Mouse (Mus musculus): ENCODE results near the gene Ccdc58. TPM values are rescaled to one million over a fixed set of nuclear protein-coding genes. Genes with fewer than 3 reads are reported as not detected.
"Not testable (repeated sequence)": the region's sequence is repeated elsewhere in the genome, so short reads cannot be mapped to it uniquely, and the experiment has no call there.

Ccdc58 gene
- polyA plus RNA-seq, 1 experiment from 2014 or later, result 78.1 TPM

DNA sequence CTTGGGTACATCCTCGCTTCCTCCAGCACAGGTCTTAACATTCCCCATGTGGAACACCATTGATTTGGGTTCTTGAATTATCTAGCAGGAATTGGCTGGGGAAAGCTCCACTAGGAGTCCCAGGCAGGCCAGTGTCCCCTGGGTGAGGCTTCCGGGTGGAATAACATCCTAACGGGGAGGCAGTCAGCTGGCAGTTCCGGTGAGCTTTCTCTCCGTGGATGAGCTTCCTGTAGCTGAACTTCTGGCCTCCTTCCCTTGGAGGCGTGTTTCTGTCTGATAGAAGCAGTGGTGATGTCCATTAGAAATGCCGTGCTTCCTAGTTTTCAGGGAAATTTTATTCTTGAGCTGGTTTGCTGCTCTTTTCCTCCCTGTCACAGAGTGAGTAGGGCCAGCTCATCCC, 17.6 kb downstream of the Ccdc58 start:
- Histone ChIP-seq H3K27me3 (no peaks in the 10 kb centered on the region), H3K9me3 (no peaks in the 10 kb centered on the region), H3K4me3 (no peak overlapping the region), H3K9ac (no peak overlapping the region), H3K4me2 (no peak overlapping the region), H3K27ac (no peak overlapping the region), H3K4me1 (no peaks in the 10 kb centered on the region), H3K36me3 (peaks cover 28% of the 10 kb centered on the region; the same call in 1 of the 2 replicates)
- WGBS, result 84% methylated on average over 7 of the region's 7 CpGs
- ATAC-seq (ENCODE audit: borderline replicate concordance, extremely low read depth, low FRiP score, low TSS enrichment), result no peak

DNA sequence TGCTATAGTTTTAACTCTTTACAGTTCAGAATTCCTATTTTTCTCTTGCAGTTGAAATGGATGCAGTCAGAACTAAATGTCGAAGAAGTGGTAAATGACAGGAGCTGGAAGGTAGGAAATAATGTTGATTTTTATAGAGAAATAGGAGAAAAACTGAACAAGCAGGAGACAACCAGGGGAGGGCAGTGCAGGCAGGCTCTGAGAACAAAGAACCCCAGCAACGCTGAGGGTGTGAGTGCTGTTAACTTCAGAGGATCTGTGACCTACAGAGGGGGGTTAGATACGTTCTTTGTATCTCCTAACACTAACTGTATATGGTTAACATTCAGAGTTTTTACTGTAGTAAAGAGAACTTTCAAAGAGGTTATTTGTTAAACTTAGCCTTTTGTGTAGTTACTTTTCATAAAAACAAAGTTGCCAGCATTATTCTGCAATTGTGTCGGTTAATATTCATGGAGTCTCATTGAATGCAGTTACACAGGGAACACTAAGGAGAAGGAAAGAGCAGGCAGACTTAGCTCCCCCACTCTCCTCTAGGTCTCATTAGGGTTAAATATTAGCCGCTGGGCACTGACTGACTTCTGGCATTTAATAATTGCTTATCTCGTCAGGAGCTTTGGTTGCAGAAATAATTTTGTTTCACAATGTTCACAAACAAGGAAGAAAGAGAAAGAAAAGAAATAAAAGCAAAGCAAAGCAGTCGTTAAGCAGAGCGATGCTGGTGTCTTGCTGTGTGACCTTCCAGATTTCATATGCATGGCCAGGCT, 18.5 kb downstream of the Ccdc58 start:
- H3K27ac ChIP-seq, result no peak overlapping the region
- H3K36me3 ChIP-seq, result peaks cover 25% of the 10 kb centered on the region; the same call in 1 of the 2 replicates

DNA sequence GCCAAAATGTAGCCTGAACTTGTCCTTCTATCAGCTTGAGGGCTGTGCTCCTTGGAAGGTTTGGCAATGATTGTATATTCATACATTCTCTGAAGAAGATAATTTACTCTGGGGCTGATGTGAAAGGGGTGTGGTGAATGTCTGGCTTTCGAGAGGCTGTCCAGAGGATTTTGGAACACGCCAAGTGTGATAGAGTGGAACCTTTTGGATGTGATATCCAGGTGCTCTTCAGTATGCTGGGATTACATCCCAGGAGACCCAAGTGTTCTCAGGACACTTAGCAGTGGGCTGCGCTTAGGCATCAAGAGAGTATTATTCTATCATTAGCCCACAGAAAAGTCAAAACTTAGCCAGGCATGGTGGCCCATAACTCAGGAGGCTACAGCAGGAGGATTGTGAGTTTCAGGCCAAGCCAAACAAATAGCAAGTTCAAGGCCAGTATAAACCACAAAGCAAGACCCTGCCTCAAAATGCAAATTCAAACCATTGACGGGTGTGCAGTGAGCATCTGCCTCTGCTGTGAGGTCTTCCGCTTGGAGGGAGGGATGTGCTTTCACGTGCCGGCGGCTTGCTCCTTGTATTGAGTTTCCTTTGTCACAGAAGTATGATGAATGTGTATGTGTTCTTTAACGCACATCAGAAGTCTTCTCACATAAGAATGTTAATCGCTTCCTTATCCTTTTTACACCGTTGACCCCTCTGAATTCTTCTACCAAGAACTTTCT, 19.5 kb downstream of the Ccdc58 start:
- Histone ChIP-seq H3K27me3 (no peaks in the 10 kb centered on the region), H3K27ac (no peak overlapping the region), H3K9ac (no peak overlapping the region), H3K9me3 (no peaks in the 10 kb centered on the region), H3K4me2 (no peak overlapping the region), H3K36me3 (0 out of 2 replicates have a peak, but pooled peaks cover 20% of the 10 kb centered on the region), H3K4me3 (no peak overlapping the region), H3K4me1 (no peaks in the 10 kb centered on the region)
- ATAC-seq (ENCODE audit: borderline replicate concordance, extremely low read depth, low FRiP score, low TSS enrichment), result no peak
- 88% methylated on average over 11 of the region's 11 CpGs for WGBS

More for the DNA sequence above, 18.5 kb downstream of the Ccdc58 start:
- Histone ChIP-seq H3K9ac (no peak overlapping the region), H3K4me2 (no peak overlapping the region), H3K4me1 (no peaks in the 10 kb centered on the region), H3K27me3 (no peaks in the 10 kb centered on the region), H3K9me3 (no peaks in the 10 kb centered on the region), H3K4me3 (no peak overlapping the region)
- 80% methylated on average over 8 of the region's 8 CpGs for WGBS
- ATAC-seq (ENCODE audit: borderline replicate concordance, extremely low read depth, low FRiP score, low TSS enrichment), result no peak

DNA sequence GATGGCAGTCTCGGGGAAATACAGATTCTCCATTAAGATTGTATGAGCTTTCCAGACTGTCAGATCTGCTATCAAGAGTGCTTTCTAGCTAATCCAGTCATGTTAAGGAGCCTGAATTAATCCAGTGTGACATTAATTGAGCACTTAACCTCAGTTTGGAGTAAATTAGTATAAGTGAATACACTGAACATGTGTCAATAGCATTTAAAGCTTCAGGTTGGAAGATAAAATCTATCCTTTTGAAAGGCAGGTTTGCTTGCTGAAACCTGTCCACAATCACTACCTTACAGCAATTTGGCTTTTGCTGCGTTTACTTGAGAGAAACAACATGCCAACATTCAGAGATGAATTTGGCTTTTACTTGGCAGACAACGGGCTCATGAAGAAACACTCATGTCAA, 22.6 kb downstream of the Ccdc58 start:
- Histone ChIP-seq H3K4me1 (no peaks in the 10 kb centered on the region), H3K9ac (no peak overlapping the region)

DNA sequence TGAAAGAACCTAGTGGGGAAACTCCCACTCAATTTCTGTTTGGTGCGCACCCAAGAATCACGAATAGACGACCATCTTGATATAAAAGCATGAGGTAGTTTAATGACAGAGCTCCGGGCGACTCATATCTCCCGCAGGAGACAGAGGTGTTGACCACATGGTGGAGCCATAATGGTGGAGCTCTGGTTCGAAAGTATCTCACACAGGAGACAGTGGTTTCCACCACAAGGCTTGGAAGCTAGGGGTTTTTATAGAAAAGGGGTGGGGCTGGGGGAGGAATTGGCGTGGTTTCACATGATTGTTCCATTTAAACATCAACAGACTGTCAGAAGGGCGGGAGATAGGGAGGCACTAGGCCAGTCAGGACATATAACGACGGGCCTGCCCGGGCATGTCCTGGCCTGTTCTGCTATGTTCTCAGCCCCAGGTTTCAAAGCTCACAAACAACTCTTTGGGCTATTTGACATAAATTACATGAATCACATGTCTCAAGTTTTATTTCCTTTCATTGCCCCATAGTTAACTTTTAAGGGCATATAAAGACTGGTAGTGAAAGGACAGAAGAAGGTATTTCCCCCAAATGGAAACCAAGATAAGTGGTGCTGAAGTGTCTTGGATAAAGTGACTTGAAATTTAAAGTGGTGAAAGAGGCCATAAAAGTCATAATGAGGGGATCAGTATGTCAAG, 26.5 kb downstream of the Ccdc58 start:
- H3K27me3 ChIP-seq; H3K36me3 ChIP-seq; H3K4me1 ChIP-seq; H3K9ac ChIP-seq; H3K4me2 ChIP-seq; H3K9me3 ChIP-seq; H3K27ac ChIP-seq; ATAC-seq (ENCODE audit: borderline replicate concordance, extremely low read depth, low FRiP score, low TSS enrichment); H3K4me3 ChIP-seq: not testable (repeated sequence)
- 94% methylated on average over 12 of the region's 12 CpGs for WGBS

More for the DNA sequence above, 22.6 kb downstream of the Ccdc58 start:
- ATAC-seq (ENCODE audit: borderline replicate concordance, extremely low read depth, low FRiP score, low TSS enrichment), result no peak
- Histone ChIP-seq H3K4me2 (no peak overlapping the region), H3K27me3 (no peaks in the 10 kb centered on the region), H3K36me3 (0 out of 2 replicates have a peak, but pooled peaks cover 8% of the 10 kb centered on the region), H3K9me3 (no peaks in the 10 kb centered on the region), H3K4me3 (no peak overlapping the region), H3K27ac (no peak overlapping the region)
- WGBS, result 77% methylated on average over 3 of the region's 3 CpGs

DNA sequence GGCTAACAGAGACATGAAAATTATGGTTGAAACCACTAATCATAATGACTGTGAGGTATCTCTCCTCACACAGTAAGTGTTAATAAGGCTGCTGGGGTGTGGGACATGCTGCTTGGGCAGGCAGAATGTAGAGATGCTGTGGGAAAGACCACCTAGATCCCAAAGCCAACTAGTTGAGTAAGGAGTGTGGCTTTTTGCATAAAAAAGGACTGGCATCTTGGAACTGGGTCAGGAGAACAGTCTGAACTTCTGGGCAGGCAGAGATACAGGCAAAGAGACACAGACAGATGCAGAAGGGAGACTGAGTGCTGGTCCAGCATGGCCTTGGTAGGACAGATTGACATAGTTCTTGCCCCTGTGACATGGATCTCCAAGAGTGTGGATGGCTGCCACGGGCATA, 30.0 kb downstream of the Ccdc58 start:
- Histone ChIP-seq H3K4me3 (no peak overlapping the region), H3K9ac (no peak overlapping the region), H3K27me3 (no peaks in the 10 kb centered on the region), H3K9me3 (no peaks in the 10 kb centered on the region), H3K4me1 (no peaks in the 10 kb centered on the region), H3K27ac (no peak overlapping the region), H3K36me3 (no peaks in the 10 kb centered on the region), H3K4me2 (no peak overlapping the region)
- WGBS, result 52% methylated on average over 1 of the region's 1 CpGs
- ATAC-seq (ENCODE audit: borderline replicate concordance, extremely low read depth, low FRiP score, low TSS enrichment), result no peak

DNA sequence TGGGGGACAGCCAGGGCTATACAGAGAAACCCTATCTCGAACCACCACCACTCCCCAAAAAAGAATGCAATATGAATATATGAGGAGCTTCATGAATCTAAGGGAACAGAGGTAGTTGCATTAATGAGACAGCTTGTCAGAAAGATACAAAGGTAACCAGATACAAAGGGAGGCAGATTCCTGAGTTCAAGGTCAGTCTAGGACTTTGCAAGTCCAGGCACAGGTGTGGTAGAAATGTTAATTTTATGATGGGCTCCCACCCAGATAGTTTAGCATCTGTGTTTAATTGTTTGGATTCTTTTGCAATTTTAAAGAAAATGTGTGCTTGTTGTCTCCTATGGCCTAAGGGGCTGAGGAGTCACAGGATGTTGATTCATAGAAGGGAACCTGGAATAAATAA, 30.7 kb downstream of the Ccdc58 start:
- Histone ChIP-seq H3K4me2 (no peak overlapping the region), H3K9me3 (no peaks in the 10 kb centered on the region), H3K4me3 (no peak overlapping the region), H3K9ac (no peak overlapping the region), H3K4me1 (no peaks in the 10 kb centered on the region), H3K27ac (no peak overlapping the region), H3K36me3 (no peaks in the 10 kb centered on the region), H3K27me3 (no peaks in the 10 kb centered on the region)
- ATAC-seq (ENCODE audit: borderline replicate concordance, extremely low read depth, low FRiP score, low TSS enrichment), result no peak
- WGBS, result 89% methylated on average over 1 of the region's 1 CpGs

DNA sequence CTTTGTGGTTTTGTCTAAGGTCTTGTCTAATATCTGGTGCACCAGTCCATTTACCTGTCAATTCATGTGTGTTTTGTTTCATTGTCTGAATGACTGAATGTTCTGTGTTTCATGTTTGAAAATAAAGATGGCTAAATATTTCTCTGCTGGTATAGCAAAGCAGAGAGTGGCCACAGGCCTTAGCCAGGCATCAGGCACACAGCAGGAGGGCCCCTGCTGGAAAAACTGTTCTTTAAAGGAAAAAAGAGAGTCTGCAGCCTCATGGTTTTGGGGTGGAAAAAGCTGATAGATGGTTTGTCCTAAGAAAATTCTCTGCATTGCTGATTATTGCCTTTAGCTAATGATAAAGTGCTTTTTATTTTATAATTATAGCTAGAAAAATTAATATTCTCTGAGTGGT, 40.0 kb downstream of the Ccdc58 start:
- H3K4me1 ChIP-seq; ATAC-seq (ENCODE audit: borderline replicate concordance, extremely low read depth, low FRiP score, low TSS enrichment): not testable (repeated sequence)

DNA sequence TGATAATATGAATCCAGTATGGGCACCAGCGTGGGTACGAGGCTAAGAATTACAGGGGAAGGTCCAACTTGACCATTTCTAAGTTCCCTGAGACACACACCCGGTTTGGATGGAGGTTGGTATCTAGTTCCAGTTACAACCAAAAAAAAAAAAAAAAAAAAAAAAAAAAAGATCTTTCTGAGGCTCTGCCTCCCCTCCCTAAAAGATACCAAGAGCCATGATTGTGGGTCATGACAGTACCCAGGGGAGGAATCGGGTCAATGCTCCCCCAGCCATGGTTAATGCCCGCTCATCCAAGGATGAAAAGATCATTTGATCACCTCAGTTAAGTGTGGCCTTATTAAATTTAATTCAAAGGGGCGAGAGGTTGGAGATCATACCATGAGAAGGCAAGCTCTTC, 44.3 kb downstream of the Ccdc58 start:
- not testable (repeated sequence) for H3K4me1 ChIP-seq; H3K9me3 ChIP-seq; H3K36me3 ChIP-seq; H3K4me2 ChIP-seq; H3K4me3 ChIP-seq; H3K27me3 ChIP-seq; H3K27ac ChIP-seq; ATAC-seq (ENCODE audit: borderline replicate concordance, extremely low read depth, low FRiP score, low TSS enrichment); H3K9ac ChIP-seq
- 83% methylated on average over 6 of the region's 6 CpGs for WGBS

More for the DNA sequence above, 40.0 kb downstream of the Ccdc58 start:
- not testable (repeated sequence) for H3K36me3 ChIP-seq, H3K9me3 ChIP-seq, H3K27ac ChIP-seq, H3K27me3 ChIP-seq, H3K9ac ChIP-seq, H3K4me2 ChIP-seq, H3K4me3 ChIP-seq

DNA sequence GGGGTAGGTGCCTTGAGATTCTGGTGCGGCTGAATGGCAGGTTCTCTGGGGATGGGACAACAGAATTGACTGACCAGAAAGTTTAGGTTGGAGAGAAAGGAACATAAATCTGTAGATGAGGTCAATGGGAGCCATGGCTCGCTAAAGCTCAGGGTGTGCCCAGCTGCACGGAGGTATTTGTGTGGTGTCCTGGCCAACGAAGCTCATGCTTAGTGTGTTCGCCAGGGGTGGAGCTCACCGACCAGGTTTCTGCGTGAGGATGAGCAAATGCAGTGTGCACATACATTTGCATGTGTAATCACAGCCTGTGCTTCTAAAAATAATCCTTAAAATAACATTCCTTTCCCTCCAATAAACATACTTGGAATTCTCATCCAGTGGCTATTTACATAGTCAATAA, 56.6 kb downstream of the Ccdc58 start:
- H3K27ac ChIP-seq, result no peak overlapping the region
- H3K4me3 ChIP-seq, result no peak overlapping the region
- no peaks in the 10 kb centered on the region for H3K4me1 ChIP-seq
- no peaks in the 10 kb centered on the region for H3K27me3 ChIP-seq
- WGBS, result 75% methylated on average over 7 of the region's 7 CpGs
- no peaks in the 10 kb centered on the region for H3K9me3 ChIP-seq
- no peak for ATAC-seq (ENCODE audit: borderline replicate concordance, extremely low read depth, low FRiP score, low TSS enrichment)
- no peak overlapping the region for H3K9ac ChIP-seq
- H3K36me3 ChIP-seq, result no peaks in the 10 kb centered on the region
- H3K4me2 ChIP-seq, result no peak overlapping the region

DNA sequence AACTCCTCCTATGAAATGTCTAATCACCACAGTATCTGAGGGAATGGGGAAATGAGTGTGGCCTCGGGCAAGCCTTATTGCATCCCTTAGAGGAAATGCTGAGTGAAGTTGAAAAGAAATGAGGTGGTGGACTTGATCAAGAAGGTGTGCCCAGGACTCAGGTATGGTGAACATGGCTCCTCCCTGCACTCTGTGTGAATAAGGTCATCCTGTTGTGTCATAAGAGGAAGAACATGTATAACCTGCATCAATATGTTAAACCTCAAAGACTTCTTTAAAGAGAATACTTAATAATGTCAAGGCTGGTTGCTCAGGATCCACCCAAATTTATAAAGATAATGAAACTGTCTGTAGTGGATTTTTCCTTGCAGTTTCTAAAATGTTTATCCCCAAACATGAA, 59.7 kb downstream of the Ccdc58 start, which contains the start of gene Csta1:
Gene Csta1, minus strand, starts transcription at position 101 of the 400 bp plus-strand sequence.
- no peaks in the 10 kb centered on the region for H3K9me3 ChIP-seq
- H3K4me2 ChIP-seq, result no peak within 1 kb of the TSS
- no peaks in the 10 kb centered on the region for H3K27me3 ChIP-seq
- H3K9ac ChIP-seq, result no peak within 1 kb of the TSS
- no peak within 1 kb of the TSS for H3K27ac ChIP-seq
- no peaks in the 10 kb centered on the region for H3K4me1 ChIP-seq
- H3K4me3 ChIP-seq, result no peak within 1 kb of the TSS
- no peaks in the 10 kb centered on the region for H3K36me3 ChIP-seq
- no peak for ATAC-seq (ENCODE audit: borderline replicate concordance, extremely low read depth, low FRiP score, low TSS enrichment)
- WGBS, result 71% methylated on average over 1 of the region's 1 CpGs

DNA sequence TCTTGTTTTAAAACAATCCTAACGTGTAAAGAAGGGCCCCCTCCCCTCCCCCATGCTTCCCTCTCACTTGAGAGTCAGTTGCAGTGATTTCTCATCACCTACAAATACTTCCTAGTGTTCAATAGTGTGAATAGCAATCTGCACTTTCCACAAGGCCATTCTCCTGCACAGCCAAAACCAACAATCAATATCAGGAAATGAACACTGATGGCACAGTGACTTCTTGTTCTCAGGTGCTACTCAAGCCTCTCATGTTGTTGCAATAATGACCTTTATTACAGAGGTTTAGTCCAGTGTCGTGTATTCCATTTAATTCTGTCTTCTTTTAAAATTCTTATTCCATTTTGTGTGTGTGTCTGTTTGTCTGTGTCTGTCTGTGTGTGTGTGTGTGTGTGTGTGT, 66.7 kb downstream of the Ccdc58 start:
- no peaks in the 10 kb centered on the region for H3K27me3 ChIP-seq
- 59% methylated on average over 2 of the region's 2 CpGs for WGBS
- ATAC-seq (ENCODE audit: borderline replicate concordance, extremely low read depth, low FRiP score, low TSS enrichment), result no peak
- H3K36me3 ChIP-seq, result no peaks in the 10 kb centered on the region
- H3K4me2 ChIP-seq, result no peak overlapping the region
- H3K9ac ChIP-seq, result no peak overlapping the region
- no peaks in the 10 kb centered on the region for H3K9me3 ChIP-seq
- no peaks in the 10 kb centered on the region for H3K4me1 ChIP-seq
- no peak overlapping the region for H3K27ac ChIP-seq
- H3K4me3 ChIP-seq, result no peak overlapping the region
